Mouse (Mus musculus) ES-Bruce4 (cell line): ENCODE results near the gene Tnmd.

ENCODE experiments used
- CTCF ChIP-seq: IDR thresholded peaks from one replicate; pipeline ENCODE4 v1.8.1; 2011; ENCODE audit warnings: low read depth, low read length
- POLR2A ChIP-seq: IDR thresholded peaks from one replicate; pipeline ENCODE4 v1.8.1; 2011; ENCODE audit warnings: low read length; ENCODE audit not compliant: insufficient read depth

DNA sequence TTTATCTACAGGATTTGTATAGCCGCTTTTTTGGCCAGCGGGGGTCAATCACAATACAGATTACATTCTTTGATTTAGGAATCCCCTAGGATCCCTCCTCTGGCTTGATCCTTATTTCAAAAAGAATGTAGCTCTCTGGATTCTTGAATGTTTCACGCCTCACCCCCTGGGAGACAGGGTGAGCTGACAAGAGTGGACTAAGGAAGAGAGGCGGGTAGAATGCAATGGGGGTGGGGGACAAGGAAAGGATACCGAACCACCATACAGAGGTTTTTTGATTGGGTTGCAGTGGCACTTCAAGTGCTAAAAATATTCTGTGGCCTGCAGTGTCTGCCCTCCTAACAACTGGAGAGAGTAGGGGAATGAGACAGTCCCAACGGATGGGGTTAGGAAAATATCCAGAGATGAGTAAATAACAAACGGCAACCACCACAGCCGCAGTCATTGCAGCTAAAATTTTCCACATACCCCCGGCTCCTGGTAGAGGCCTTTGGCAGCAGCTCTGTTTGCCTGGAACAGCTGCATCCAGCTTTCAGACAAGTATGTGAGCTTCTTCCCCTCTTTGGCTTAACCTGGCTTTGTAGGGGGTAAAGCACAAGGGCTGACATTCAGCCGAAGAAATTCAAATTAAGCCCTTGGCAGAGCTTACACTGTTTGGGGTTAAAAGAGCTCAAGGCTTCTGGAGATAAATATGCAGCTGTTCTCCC lies 60.8 kb downstream of the Tnmd start:
- TF ChIP-seq CTCF: no peak
- no peak for TF ChIP-seq POLR2A
